Mouse (Mus musculus) ovary, adult 10 weeks (tissue): Measurements from ENCODE around the gene Ptgds. TPM values are rescaled to one million over a fixed set of nuclear protein-coding genes. Genes with fewer than 3 reads are reported as not detected.

ENCODE experiments used
- polyA plus RNA-seq: library from polyadenylated mRNA; stranded (reverse); fragments of 350-450 nt; fragmentation: Illumina TruSeq; extraction: RNeasy Lipid Tissue Mini Kit (QIAGEN cat#74804); gene quantifications from one replicate; pipeline ENCODE4 v1.2.3, GENCODE M21; 2014

The Ptgds gene
- polyA plus RNA-seq = not detected

GRCm38 (mm10) chr2:25469969-25470368, at the start of gene Ptgds:
TSS of gene Ptgds (minus strand) at chr2:25470046.

GRCm38 (mm10) chr2:25501593-25502486, 32.0 kb upstream of the Ptgds start, which contains the start of gene C8g:
TSS of gene C8g (minus strand) at chr2:25501719.

GRCm38 (mm10) chr2:25500576-25501405, 30.9 kb upstream of the Ptgds start, which contains the start of gene Fbxw5:
TSS of gene Fbxw5 (plus strand) at chr2:25500750.

GRCm38 (mm10) chr2:25493476-25493961, 23.7 kb upstream of the Ptgds start, which contains the start of gene Lcn12:
TSS of gene Lcn12 (minus strand) at chr2:25493911.

GRCm38 (mm10) chr2:25460551-25461309, 9.1 kb downstream of the Ptgds start, which contains the start of gene Paxx:
TSS of gene Paxx (minus strand) at chr2:25461094.

GRCm38 (mm10) chr2:25456205-25456953, 13.5 kb downstream of the Ptgds start, which contains the start of gene Clic3:
TSS of gene Clic3 (plus strand) at chr2:25456838.

GRCm38 (mm10) chr2:25428442-25429236, 41.2 kb downstream of the Ptgds start, which contains the start of gene Abca2:
TSS of gene Abca2 (plus strand) at chr2:25428703.

GRCm38 (mm10) chr2:25422587-25423410, 47.0 kb downstream of the Ptgds start, which contains the start of gene Fut7:
TSS of gene Fut7 (plus strand) at chr2:25423267.

Other genes with a start within 250 kb of the Ptgds start
- 43.8 TPM for gene Tubb4b, start 245.3 kb downstream of the Ptgds start, polyA plus RNA-seq
- gene Slc34a3, start 235.7 kb downstream of the Ptgds start, polyA plus RNA-seq = not detected
- not detected for gene Rnf224, start 233.3 kb downstream of the Ptgds start, polyA plus RNA-seq
- gene Rnf208, start 227.8 kb downstream of the Ptgds start, polyA plus RNA-seq = not detected
- not detected for gene Cysrt1, start 227.6 kb downstream of the Ptgds start, polyA plus RNA-seq
- 0.83 TPM for gene AL732309.1, start 223.2 kb downstream of the Ptgds start, polyA plus RNA-seq
- gene Tmem203, start 214.6 kb downstream of the Ptgds start, polyA plus RNA-seq = not detected
- 0.31 TPM for gene Tprn, start 207.4 kb downstream of the Ptgds start, polyA plus RNA-seq
- 0.80 TPM for gene Ssna1, start 197.6 kb downstream of the Ptgds start, polyA plus RNA-seq
- gene Anapc2, start 197.6 kb downstream of the Ptgds start, polyA plus RNA-seq = 7.8 TPM
- gene Tmem210, start 181.9 kb downstream of the Ptgds start, polyA plus RNA-seq = not detected
- gene Lrrc26, start 180.1 kb downstream of the Ptgds start, polyA plus RNA-seq = not detected
- gene Grin1, start 150.9 kb downstream of the Ptgds start, polyA plus RNA-seq = not detected
- gene Man1b1, start 137.7 kb downstream of the Ptgds start, polyA plus RNA-seq = 19.7 TPM
- gene Dpp7, start 113.7 kb downstream of the Ptgds start, polyA plus RNA-seq = 6.6 TPM
- gene Uap1l1, start 104.4 kb downstream of the Ptgds start, polyA plus RNA-seq = 0.60 TPM
- gene Sapcd2, start 97.7 kb downstream of the Ptgds start, polyA plus RNA-seq = 0.17 TPM
- gene Entpd2, start 74.2 kb downstream of the Ptgds start, polyA plus RNA-seq = 0.34 TPM
- 15.0 TPM for gene Npdc1, start 70.7 kb downstream of the Ptgds start, polyA plus RNA-seq
- gene Fut7, start 46.8 kb downstream of the Ptgds start, polyA plus RNA-seq = not detected
- gene Abca2, start 41.3 kb downstream of the Ptgds start, polyA plus RNA-seq = 0.77 TPM
- not detected for gene Clic3, start 13.2 kb downstream of the Ptgds start, polyA plus RNA-seq
- gene Paxx, start 9.0 kb downstream of the Ptgds start, polyA plus RNA-seq = 2.4 TPM
- gene Lcn12, start 23.9 kb upstream of the Ptgds start, polyA plus RNA-seq = not detected
- 0.37 TPM for gene Fbxw5, start 30.7 kb upstream of the Ptgds start, polyA plus RNA-seq
- not detected for gene C8g, start 31.7 kb upstream of the Ptgds start, polyA plus RNA-seq
- 0.66 TPM for gene Traf2, start 76.9 kb upstream of the Ptgds start, polyA plus RNA-seq
- gene Edf1, start 87.8 kb upstream of the Ptgds start, polyA plus RNA-seq = 2.4 TPM
- gene Mamdc4, start 104.8 kb upstream of the Ptgds start, polyA plus RNA-seq = not detected
- gene Phpt1, start 105.2 kb upstream of the Ptgds start, polyA plus RNA-seq = 1.1 TPM
- gene Ajm1, start 111.7 kb upstream of the Ptgds start, polyA plus RNA-seq = not detected
- 65.4 TPM for gene Rabl6, start 138.5 kb upstream of the Ptgds start, polyA plus RNA-seq
- gene Ccdc183, start 147.6 kb upstream of the Ptgds start, polyA plus RNA-seq = not detected
- gene Tmem141, start 152.0 kb upstream of the Ptgds start, polyA plus RNA-seq = 1.2 TPM
- 0.66 TPM for gene Fcna, start 158.0 kb upstream of the Ptgds start, polyA plus RNA-seq
- not detected for gene Lcn8, start 183.1 kb upstream of the Ptgds start, polyA plus RNA-seq
- gene Lcn5, start 187.9 kb upstream of the Ptgds start, polyA plus RNA-seq = not detected
- gene Lcn6, start 206.7 kb upstream of the Ptgds start, polyA plus RNA-seq = not detected
- gene Lcn10, start 212.7 kb upstream of the Ptgds start, polyA plus RNA-seq = not detected
- gene Obp2a, start 230.0 kb upstream of the Ptgds start, polyA plus RNA-seq = not detected
- 17.9 TPM for gene Bmyc, start 236.7 kb upstream of the Ptgds start, polyA plus RNA-seq